Mouse (Mus musculus): Measurements from ENCODE around the gene Anp32a.

- TF ChIP-seq FLI1 (IDR thresholded peaks at IDR 0.05; ENCODE audit: low read length) (no peak), GATA1 (IDR thresholded peaks at IDR 0.05; ENCODE audit: borderline replicate concordance, low read length) (no peak)
Observed at GRCm38 (mm10) chr9:62363619-62364018, 22.5 kb downstream of the Anp32a start.

Measured in megakaryocyte, embryonic 14.5 days (primary cell).